Mouse (Mus musculus) intestine, embryonic 15.5 days (tissue): ENCODE data around the gene 2510009E07Rik. TPM values are rescaled to one million over a fixed set of nuclear protein-coding genes. Genes with fewer than 3 reads are reported as not detected.
A peak's percentile ranks its signal among the peaks of the same experiment; 100 is the strongest.

ENCODE experiments used
- ATAC-seq: fragments of 200-750 bp; cut with Nextera tagmentation; 2 replicates; pipeline ENCODE4 v1.8.0; 2017; ENCODE audit warnings: moderate TSS enrichment, moderate library complexity
- H3K27ac ChIP-seq: fragments of 300-500 bp; sonication (generic); 2 replicates; pipeline ENCODE4 v1.5.1; 2015; ENCODE audit warnings: mild to moderate bottlenecking, inconsistent platforms
- H3K27me3 ChIP-seq: fragments of 300-500 bp; sonication (generic); replicated peaks from 2 replicates; pipeline ENCODE4 v1.6.1; 2015; ENCODE audit warnings: inconsistent platforms
- H3K36me3 ChIP-seq: fragments of 300-500 bp; sonication (generic); 2 replicates; pipeline ENCODE4 v1.6.1; 2015; ENCODE audit warnings: inconsistent platforms
- H3K4me1 ChIP-seq: fragments of 300-500 bp; sonication (generic); replicated peaks from 2 replicates; pipeline ENCODE4 v1.6.1; 2015; ENCODE audit warnings: inconsistent platforms
- H3K4me2 ChIP-seq: fragments of 300-500 bp; sonication (generic); replicated peaks from 2 replicates; pipeline ENCODE4 v1.6.1; 2015; ENCODE audit warnings: mild to moderate bottlenecking, inconsistent platforms
- H3K4me3 ChIP-seq: fragments of 300-500 bp; sonication (generic); replicated peaks from 2 replicates; pipeline ENCODE4 v1.5.1; 2015; ENCODE audit warnings: inconsistent platforms
- H3K9ac ChIP-seq: fragments of 300-500 bp; sonication (generic); 2 replicates; pipeline ENCODE4 v1.6.1; 2015; ENCODE audit warnings: inconsistent platforms
- H3K9me3 ChIP-seq: fragments of 300-500 bp; sonication (generic); 2 replicates; pipeline ENCODE4 v1.6.1; 2016; ENCODE audit warnings: inconsistent platforms
- WGBS: fragments of 180-500 bp; shearing (Covaris S2); methylation state at CpG from one replicate; pipeline ENCODE4 v1.1.7; 2015; 5-methylcytosine and 5-hydroxymethylcytosine counted together
- polyA plus RNA-seq: library from polyadenylated mRNA; unstranded; fragments of >200 nt; fragmentation: Nextera tagmentation; extraction: Ambion mirVana; gene quantifications from 2 replicates; pipeline ENCODE4 v1.2.1, GENCODE M21; 2015

Gene 2510009E07Rik
- polyA plus RNA-seq, 1 experiment from 2014 or later: 17.9 TPM

GRCm38 (mm10) chr16:21671878-21672277 is 22.6 kb downstream of the 2510009E07Rik start:
- H3K9me3 ChIP-seq: no peaks in the 10 kb centered on the region
- no peak overlapping the region for H3K9ac ChIP-seq
- WGBS: 77% methylated on average over 4 of the region's 4 CpGs
- no peak for ATAC-seq
- no peak overlapping the region for H3K4me2 ChIP-seq
- no peaks in the 10 kb centered on the region for H3K36me3 ChIP-seq
- no peaks in the 10 kb centered on the region for H3K27me3 ChIP-seq
- no peak overlapping the region for H3K27ac ChIP-seq
- no peaks in the 10 kb centered on the region for H3K4me1 ChIP-seq
- H3K4me3 ChIP-seq: no peak overlapping the region

- Histone ChIP-seq H3K27ac (no peak overlapping the region), H3K9ac (no peak overlapping the region), H3K36me3 (no peaks in the 10 kb centered on the region), H3K4me2 (no peak overlapping the region), H3K27me3 (no peaks in the 10 kb centered on the region), H3K4me1 (no peaks in the 10 kb centered on the region), H3K4me3 (no peak overlapping the region), H3K9me3 (no peaks in the 10 kb centered on the region)
- ATAC-seq: no peak
- WGBS: 38% methylated on average over 4 of the region's 4 CpGs
Observed at GRCm38 (mm10) chr16:21665423-21665986, 29.0 kb downstream of the 2510009E07Rik start.

GRCm38 (mm10) chr16:21664633-21665363 is 29.7 kb downstream of the 2510009E07Rik start:
- no peak overlapping the region for H3K27ac ChIP-seq
- H3K4me2 ChIP-seq: no peak overlapping the region
- 42% methylated on average over 18 of the region's 18 CpGs for WGBS
- ATAC-seq: no peak
- H3K27me3 ChIP-seq: no peaks in the 10 kb centered on the region
- H3K9ac ChIP-seq: no peak overlapping the region
- H3K4me3 ChIP-seq: no peak overlapping the region
- H3K36me3 ChIP-seq: no peaks in the 10 kb centered on the region
- no peaks in the 10 kb centered on the region for H3K9me3 ChIP-seq
- no peaks in the 10 kb centered on the region for H3K4me1 ChIP-seq

- Histone ChIP-seq H3K4me1 (no peaks in the 10 kb centered on the region), H3K4me3 (no peak overlapping the region), H3K4me2 (no peak overlapping the region), H3K9me3 (no peaks in the 10 kb centered on the region), H3K27ac (no peak overlapping the region), H3K27me3 (no peaks in the 10 kb centered on the region), H3K36me3 (no peaks in the 10 kb centered on the region), H3K9ac (no peak overlapping the region)
- WGBS: 89% methylated on average over 9 of the region's 9 CpGs
- ATAC-seq: no peak
Observed at GRCm38 (mm10) chr16:21655961-21656360, 38.5 kb downstream of the 2510009E07Rik start.

GRCm38 (mm10) chr16:21655291-21655690 is 39.2 kb downstream of the 2510009E07Rik start:
- Histone ChIP-seq H3K27me3 (no peaks in the 10 kb centered on the region), H3K9me3 (no peaks in the 10 kb centered on the region), H3K4me2 (no peak overlapping the region), H3K4me1 (no peaks in the 10 kb centered on the region), H3K9ac (no peak overlapping the region), H3K27ac (no peak overlapping the region), H3K4me3 (no peak overlapping the region), H3K36me3 (no peaks in the 10 kb centered on the region)
- WGBS: 52% methylated on average over 6 of the region's 6 CpGs
- ATAC-seq: no peak

GRCm38 (mm10) chr16:21654384-21654783 is 40.1 kb downstream of the 2510009E07Rik start:
- no peak overlapping the region for H3K27ac ChIP-seq
- no peaks in the 10 kb centered on the region for H3K9me3 ChIP-seq
- H3K4me3 ChIP-seq: no peak overlapping the region
- H3K4me1 ChIP-seq: no peaks in the 10 kb centered on the region
- H3K27me3 ChIP-seq: no peaks in the 10 kb centered on the region
- H3K4me2 ChIP-seq: no peak overlapping the region
- no peak overlapping the region for H3K9ac ChIP-seq
- no peaks in the 10 kb centered on the region for H3K36me3 ChIP-seq
- no peak for ATAC-seq
- WGBS: 82% methylated on average over 5 of the region's 5 CpGs

- H3K9me3 ChIP-seq: no peaks in the 10 kb centered on the region
- no peaks in the 10 kb centered on the region for H3K27me3 ChIP-seq
- H3K4me2 ChIP-seq: no peak overlapping the region
- H3K9ac ChIP-seq: no peak overlapping the region
- WGBS: 80% methylated on average over 15 of the region's 15 CpGs
- H3K27ac ChIP-seq: no peak overlapping the region
- no peaks in the 10 kb centered on the region for H3K36me3 ChIP-seq
- H3K4me3 ChIP-seq: no peak overlapping the region
- no peaks in the 10 kb centered on the region for H3K4me1 ChIP-seq
- no peak for ATAC-seq
Observed at GRCm38 (mm10) chr16:21653151-21653550, 41.3 kb downstream of the 2510009E07Rik start.

- Histone ChIP-seq H3K27me3 (no peaks in the 10 kb centered on the region), H3K4me1 (no peaks in the 10 kb centered on the region), H3K4me3 (no peak overlapping the region), H3K9ac (no peak overlapping the region), H3K4me2 (no peak overlapping the region), H3K36me3 (no peaks in the 10 kb centered on the region), H3K27ac (no peak overlapping the region), H3K9me3 (no peaks in the 10 kb centered on the region)
- WGBS: 82% methylated on average over 4 of the region's 4 CpGs
- no peak for ATAC-seq
Observed at GRCm38 (mm10) chr16:21651161-21651560, 43.3 kb downstream of the 2510009E07Rik start.

GRCm38 (mm10) chr16:21650289-21650688 is 44.2 kb downstream of the 2510009E07Rik start:
- Histone ChIP-seq H3K4me3 (no peak overlapping the region), H3K9me3 (no peaks in the 10 kb centered on the region), H3K4me2 (no peak overlapping the region), H3K27me3 (no peaks in the 10 kb centered on the region), H3K27ac (no peak overlapping the region), H3K4me1 (no peaks in the 10 kb centered on the region), H3K9ac (no peak overlapping the region), H3K36me3 (no peaks in the 10 kb centered on the region)
- WGBS: 90% methylated on average over 3 of the region's 3 CpGs
- no peak for ATAC-seq

- H3K9ac ChIP-seq: no peak overlapping the region
- WGBS: 88% methylated on average over 4 of the region's 4 CpGs
- H3K4me2 ChIP-seq: no peak overlapping the region
- H3K9me3 ChIP-seq: no peaks in the 10 kb centered on the region
- H3K4me1 ChIP-seq: peaks cover 14% of the 10 kb centered on the region
- H3K4me3 ChIP-seq: no peak overlapping the region
- no peak overlapping the region for H3K27ac ChIP-seq
- no peaks in the 10 kb centered on the region for H3K27me3 ChIP-seq
- no peak for ATAC-seq
- no peaks in the 10 kb centered on the region for H3K36me3 ChIP-seq
Observed at GRCm38 (mm10) chr16:21648800-21649199, 45.7 kb downstream of the 2510009E07Rik start.

- no peak for ATAC-seq
- H3K27ac ChIP-seq: no peak overlapping the region
- no peak overlapping the region for H3K9ac ChIP-seq
- H3K4me3 ChIP-seq: no peak overlapping the region
- no peak overlapping the region for H3K4me2 ChIP-seq
- 0 out of 2 replicates have a peak, but pooled peaks cover under 1% of the 10 kb centered on the region for H3K36me3 ChIP-seq
- no peaks in the 10 kb centered on the region for H3K9me3 ChIP-seq
- peaks cover 26% of the 10 kb centered on the region for H3K4me1 ChIP-seq
- H3K27me3 ChIP-seq: no peaks in the 10 kb centered on the region
- WGBS: 79% methylated on average over 3 of the region's 3 CpGs
Observed at GRCm38 (mm10) chr16:21646496-21646895, 48.0 kb downstream of the 2510009E07Rik start.

- peaks cover 27% of the 10 kb centered on the region for H3K4me1 ChIP-seq
- no peaks in the 10 kb centered on the region for H3K9me3 ChIP-seq
- 0 out of 2 replicates have a peak, but pooled peaks cover 4% of the 10 kb centered on the region for H3K36me3 ChIP-seq
- WGBS: 85% methylated on average over 3 of the region's 3 CpGs
- ATAC-seq: no peak
- no peak overlapping the region for H3K4me2 ChIP-seq
- H3K4me3 ChIP-seq: no peak overlapping the region
- H3K27me3 ChIP-seq: no peaks in the 10 kb centered on the region
- H3K27ac ChIP-seq: no peak overlapping the region
- H3K9ac ChIP-seq: no peak overlapping the region
Observed at GRCm38 (mm10) chr16:21645915-21646314, 48.5 kb downstream of the 2510009E07Rik start.

- no peaks in the 10 kb centered on the region for H3K27me3 ChIP-seq
Observed at GRCm38 (mm10) chr16:21644574-21644973, 49.9 kb downstream of the 2510009E07Rik start.

More at GRCm38 (mm10) chr16:21644574-21644973, 49.9 kb downstream of the 2510009E07Rik start:
- H3K27ac ChIP-seq: peak overlapping the region; percentile 90
- no peak; the same call in 1 of the 2 replicates for ATAC-seq
- H3K9ac ChIP-seq: no peak overlapping the region
- H3K36me3 ChIP-seq: 0 out of 2 replicates have a peak, but pooled peaks cover 4% of the 10 kb centered on the region
- H3K4me1 ChIP-seq: peaks cover 27% of the 10 kb centered on the region
- WGBS: 41% methylated on average over 3 of the region's 3 CpGs
- H3K9me3 ChIP-seq: no peaks in the 10 kb centered on the region
- no peak overlapping the region for H3K4me3 ChIP-seq
- peak overlapping the region; percentile 53 for H3K4me2 ChIP-seq
